Mouse (Mus musculus) embryo, embryonic 11.5 days (tissue): ENCODE measurements around the gene Dhx9.
"Not testable (repeated sequence)": the region's sequence is repeated elsewhere in the genome, so short reads cannot be mapped to it uniquely, and the experiment has no call there.

ENCODE experiments used
- DNase-seq: peaks from one replicate; pipeline ENCODE4 v3.0.0-alpha.2; 2012; ENCODE audit warnings: low read depth, low spot score

Dhx9 gene

DNA sequence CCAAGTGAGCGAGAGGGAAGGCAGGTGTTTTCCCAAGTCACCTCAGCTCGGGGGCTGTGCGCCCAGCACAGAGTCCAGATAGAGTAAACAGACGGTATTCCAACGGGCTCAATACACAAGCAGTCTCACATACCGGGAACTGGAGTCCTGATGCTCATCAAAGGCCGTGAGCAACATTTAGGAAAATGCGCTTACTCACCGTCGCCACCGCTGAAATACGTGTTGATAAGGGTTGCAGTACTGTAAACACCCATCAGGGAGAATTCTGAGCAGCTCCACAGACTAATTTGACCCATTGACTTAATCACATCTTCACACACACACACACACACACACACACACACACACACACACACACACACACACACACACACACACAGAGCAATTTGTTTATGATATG, 63.2 kb downstream of the Dhx9 start:
- peak; percentile 16 for DNase-seq

DNA sequence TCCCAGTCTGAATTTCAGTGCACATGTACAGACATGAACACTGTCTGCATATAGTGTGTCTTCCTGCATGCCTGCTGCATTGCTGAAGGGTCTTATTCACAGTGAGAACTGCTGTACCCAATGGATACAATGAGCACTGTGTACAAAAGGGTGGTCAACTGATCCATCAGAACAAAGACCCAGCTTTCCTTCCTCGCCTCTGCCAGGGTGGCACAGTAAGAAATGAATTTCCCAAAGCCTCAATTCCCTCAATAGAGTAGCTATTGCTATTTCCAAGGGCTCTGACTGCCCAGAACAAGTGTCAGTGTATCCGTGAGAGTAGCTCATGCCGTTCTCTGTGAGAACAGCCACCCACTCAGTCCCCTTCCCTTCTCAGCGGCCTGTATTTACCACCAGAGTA, 69.7 kb downstream of the Dhx9 start:
- not testable (repeated sequence) for DNase-seq

DNA sequence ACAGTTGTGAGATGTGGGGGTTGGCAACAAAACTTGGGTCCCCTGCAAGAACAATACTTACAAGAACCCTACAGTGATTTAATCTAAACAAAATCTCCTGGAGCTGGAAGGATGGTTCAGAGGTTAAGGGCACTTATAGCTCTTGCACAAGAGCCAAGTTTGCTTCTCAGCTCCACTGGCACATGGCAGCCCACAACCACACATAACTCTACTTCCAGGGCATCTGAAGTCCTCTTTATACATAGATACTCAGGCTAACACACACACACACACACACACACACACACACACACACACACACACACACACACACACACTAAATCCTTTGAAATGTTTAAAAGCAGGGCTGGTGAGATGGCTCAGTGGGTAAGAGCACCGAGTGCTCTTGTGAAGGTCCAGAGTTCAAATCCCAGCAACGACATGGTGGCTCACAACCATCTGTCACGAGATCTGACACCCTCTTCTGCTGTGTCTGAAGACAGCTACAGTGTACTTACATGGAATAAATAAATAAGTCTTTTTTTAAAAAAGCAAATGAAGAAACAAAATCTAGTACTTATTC, 71.1 kb downstream of the Dhx9 start:
- not testable (repeated sequence) for DNase-seq

DNA sequence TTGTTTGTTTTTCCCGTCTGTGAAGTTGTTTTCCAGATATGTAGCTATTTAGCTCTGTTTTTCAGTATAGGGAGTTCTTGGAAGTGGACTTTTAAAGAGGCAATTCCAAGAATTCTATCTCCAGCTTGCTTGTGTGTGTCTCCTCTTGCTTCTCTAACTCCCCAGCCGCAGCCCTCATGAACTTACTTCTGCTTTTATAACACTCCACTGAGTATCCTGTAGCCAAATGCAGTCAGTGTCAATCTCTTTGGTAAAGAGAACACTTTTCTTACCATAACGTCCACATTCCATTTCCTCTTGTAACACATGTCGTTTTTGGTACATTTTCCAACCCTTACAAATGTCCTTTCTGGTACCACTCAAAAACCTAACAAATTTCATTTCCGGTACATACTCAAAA, 71.7 kb downstream of the Dhx9 start:
- DNase-seq: not testable (repeated sequence)

DNA sequence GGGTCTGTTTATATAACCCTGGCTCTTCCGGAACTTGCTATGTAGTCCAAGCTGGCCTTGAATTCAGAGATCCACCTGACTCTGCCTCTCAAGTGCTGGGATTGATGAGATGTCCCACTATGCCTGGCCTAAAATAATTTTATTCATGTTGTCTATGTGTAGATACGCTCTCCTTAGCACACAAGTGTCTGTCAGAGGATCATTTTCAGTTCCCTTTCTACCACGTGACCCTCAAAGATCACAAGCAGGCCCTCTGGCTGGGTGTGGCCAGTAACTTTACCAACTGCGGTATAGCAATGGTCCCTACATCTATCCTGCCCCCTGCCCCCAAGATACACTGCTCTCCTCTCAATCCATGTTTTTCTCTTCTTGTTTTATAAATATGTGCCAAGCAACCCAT, 72.5 kb downstream of the Dhx9 start:
- DNase-seq: no peak

DNA sequence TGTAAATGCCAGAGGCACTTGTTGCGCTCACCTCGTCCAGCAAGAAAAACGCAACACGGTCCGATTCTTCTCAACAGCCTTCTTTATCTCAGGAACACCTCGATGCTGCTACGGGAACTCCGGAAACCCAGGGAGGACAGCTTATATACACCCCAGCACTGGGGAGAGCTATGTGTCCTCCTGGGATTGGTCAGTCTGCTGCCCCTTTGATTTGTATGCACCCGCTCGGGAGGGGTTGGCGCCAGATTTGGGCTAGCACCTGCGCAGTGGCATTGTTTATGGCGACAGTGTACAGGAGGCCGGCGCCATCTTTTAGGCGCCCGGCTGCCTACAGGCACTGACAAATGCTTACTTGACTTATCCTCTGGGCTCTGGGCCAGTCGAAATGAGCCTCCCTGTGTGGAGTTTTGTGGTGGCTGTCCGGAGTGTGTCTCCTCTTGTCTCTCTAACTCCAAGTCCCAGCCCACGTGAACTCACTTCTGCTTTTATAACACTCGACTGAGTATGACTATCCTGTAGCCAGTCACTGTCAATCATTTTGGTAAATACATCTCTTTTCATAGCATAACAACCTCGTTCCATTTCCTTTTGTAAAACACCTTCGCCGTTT, 73.2 kb downstream of the Dhx9 start:
- DNase-seq: not testable (repeated sequence)

DNA sequence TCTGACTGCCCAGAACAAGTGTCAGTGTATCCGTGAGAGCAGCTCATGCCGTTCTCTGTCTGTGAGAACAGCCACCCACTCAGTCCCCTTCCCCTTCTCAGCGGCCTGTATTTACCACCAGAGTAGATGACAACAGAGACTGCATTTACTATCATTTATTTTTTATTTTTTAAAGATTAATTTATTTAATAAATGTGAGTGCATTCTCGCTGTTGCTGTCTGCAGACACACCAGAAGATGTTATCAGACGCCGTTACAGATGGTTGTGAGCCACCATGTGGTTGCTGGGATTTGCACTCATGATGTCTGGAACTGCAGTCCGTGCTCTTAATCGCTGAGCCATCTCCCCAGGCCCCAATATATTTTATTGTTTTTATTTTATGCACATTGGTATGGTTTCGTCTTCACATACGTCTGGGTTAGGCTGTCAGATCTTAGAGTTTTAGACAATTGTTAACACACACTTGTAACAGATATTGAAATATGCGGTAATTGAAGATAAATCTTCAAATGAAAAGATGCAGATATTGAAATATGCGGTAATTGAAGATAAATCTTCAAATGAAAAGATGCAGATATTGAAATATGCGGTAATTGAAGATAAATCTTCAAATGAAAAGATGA, 74.0 kb downstream of the Dhx9 start:
- DNase-seq: not testable (repeated sequence)

DNA sequence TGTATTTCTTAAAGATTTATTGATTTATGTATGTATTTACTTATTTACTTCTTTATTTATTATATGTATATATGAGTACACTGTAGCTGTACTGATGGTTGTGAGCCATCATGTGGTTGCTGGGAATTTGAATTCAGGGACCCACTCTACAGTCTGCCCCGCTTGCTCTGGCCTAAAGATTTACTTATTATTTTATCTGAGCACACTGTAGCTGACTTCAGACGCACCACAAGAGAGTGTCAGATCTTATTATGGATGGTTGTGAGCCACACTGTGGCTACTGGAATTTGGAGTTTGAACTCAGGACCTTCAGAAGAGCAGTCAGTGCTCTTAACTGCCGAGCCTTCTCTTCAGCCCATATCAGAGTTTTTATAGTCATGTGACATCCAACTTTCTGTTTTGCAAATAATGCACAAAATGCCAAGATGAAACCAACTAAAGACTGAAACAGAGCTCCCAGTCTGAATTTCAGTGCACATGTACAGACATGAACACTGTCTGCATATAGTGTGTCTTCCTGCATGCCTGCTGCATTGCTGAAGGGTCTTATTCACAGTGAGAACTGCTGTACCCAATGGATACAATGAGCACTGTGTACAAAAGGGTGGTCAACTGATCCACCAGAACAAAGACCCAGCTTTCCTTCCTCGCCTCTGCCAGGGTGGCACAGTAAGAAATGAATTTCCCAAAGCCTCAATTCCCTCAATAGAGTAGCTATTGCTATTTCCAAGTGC, 74.6 kb downstream of the Dhx9 start:
- DNase-seq: not testable (repeated sequence)

DNA sequence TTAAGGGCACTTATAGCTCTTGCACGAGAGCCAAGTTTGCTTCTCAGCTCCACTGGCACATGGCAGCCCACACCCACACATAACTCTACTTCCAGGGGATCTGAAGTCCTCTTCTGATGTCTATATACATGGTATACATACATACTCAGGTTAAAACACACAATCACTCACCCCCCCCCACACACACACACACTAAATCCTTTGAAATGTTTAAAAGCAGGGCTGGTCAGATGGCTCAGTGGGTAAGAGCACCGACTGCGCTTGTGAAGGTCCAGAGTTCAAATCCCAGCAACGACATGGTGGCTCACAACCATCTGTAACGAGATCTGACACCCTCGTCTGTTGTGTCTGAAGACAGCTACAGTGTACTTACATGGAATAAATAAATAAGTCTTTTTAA, 75.7 kb downstream of the Dhx9 start:
- no peak for DNase-seq

DNA sequence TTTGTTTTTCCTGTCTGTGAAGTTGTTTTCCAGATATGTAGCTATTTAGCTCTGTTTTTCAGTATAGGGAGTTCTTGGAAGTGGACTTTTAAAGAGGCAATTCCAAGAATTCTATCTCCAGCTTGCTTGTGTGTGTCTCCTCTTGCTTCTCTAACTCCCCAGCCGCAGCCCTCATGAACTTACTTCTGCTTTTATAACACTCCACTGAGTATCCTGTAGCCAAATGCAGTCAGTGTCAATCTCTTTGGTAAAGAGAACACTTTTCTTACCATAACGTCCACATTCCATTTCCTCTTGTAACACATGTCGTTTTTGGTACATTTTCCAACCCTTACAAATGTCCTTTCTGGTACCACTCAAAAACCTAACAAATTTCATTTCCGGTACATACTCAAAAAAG, 76.5 kb downstream of the Dhx9 start:
- DNase-seq: not testable (repeated sequence)

DNA sequence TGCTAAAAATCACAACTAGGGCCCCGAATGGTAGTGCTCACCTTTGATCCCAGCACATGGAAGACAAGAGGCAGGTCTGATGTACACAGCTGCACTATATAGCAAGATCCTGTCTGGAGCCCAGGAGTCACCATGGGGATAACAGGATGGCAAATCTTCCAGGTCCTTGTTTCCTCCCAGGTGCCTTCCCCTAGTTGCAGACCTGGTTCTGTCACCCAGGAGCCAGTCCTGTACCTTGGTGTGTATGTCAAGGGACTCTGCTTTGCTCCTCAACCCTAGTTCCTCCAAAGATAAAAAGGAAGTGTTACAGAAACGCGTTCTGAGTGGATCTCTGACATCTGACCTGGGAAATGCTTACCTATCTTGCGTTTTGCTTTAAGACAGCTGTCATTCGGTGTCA, 79.2 kb downstream of the Dhx9 start:
- DNase-seq: not testable (repeated sequence)

DNA sequence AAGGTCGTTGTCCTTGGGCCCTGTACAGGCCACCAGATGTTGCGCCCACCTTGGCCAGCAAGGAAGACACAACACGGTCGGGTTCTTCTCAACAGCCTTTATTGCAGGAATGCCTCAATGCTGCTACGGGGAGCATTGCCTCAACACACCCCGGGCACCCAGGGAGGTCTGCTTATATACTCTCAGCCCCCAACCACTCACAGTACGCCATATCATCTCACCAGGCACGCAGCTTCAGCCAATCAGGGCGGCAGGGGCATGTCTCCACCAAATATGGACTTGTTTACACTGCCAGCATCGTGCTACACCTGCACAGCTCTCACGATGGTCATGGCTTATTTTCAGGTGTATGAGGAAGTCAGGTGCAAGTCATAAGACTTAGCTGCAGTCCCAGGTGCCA, 79.8 kb downstream of the Dhx9 start:
- not testable (repeated sequence) for DNase-seq
